Mouse (Mus musculus) T-helper 2 cell (primary cell): Measurements from ENCODE around the gene Scarf1.

Experiments used
- in situ Hi-C: fragments of 300-600 bp; cut with MboI, MseI; formaldehyde crosslinking; loops from one replicate; pipeline ENCODE4 v1.15.1; 2025; ENCODE audit warnings: high pct_unique_total_duplicates

Scarf1 gene

DNA sequence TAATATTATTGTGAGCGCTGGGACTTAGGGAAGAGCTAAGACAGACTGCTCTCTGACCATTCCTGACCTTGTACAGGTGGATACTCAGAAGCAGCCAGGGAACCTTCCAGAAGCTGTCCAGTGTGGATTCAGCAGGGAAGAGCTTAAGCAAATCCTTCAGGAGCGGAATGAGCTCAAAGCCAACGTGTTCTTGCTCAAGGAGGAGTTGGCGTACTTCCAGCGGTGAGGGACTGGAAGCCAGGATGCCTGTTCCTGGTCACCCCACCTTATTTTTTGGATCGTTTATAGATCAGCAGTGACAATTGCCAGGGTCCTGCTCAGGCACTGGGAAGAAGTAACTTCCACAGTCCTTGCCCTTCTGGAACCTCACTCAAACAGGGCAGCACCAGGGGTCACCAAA is 2.1 kb upstream of the Scarf1 start:
- in situ Hi-C loops, result no loop called here

GRCm38 (mm10) chr11:75512301-75513018 is 880 bp upstream of the Scarf1 start:
- in situ Hi-C loops, result no loop called here

DNA sequence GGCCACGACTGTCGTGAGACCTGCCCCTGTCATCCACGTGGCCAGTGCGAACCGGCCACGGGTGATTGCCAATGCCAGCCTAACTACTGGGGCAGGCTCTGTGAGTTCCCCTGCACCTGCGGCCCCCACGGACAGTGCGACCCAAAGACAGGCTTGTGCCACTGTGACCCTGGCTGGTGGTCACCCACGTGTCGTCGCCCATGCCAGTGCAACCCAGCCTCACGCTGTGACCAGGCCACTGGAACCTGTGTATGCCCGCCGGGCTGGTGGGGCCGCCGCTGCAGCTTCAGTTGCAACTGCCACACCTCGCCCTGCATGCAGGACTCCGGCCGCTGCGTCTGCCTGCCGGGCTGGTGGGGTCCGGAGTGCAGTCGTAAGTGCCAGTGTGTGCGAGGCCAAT is 1.8 kb downstream of the Scarf1 start:
- in situ Hi-C loops, result no loop called here

GRCm38 (mm10) chr11:75519834-75520633 is 6.7 kb downstream of the Scarf1 start:
- in situ Hi-C loops, result no loop called here

- in situ Hi-C loops, result no loop called here
Observed at GRCm38 (mm10) chr11:75521609-75522008, 8.3 kb downstream of the Scarf1 start.

DNA sequence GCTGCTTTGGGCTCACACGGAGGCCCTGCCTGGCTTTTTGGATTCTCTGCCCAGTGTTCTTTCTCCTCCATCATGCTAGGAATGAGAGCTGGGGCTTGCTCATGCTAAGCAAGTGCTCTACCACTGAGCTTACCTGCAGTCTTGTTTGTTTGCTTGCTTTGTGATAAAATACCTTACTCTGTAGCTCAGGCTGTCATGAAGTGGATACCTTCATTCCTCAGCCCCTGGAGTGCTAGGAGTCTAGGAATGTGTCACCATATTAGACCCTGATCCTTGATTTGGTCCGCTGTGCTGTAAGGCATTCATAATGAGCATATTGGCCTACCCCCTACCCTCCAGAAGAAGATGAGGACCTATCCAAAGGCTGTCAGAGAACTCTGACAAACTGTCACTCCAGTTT is 9.5 kb downstream of the Scarf1 start:
- in situ Hi-C loops, result no loop called here

- in situ Hi-C loops, result no loop called here
Observed at GRCm38 (mm10) chr11:75525531-75526125, 12.3 kb downstream of the Scarf1 start.

DNA sequence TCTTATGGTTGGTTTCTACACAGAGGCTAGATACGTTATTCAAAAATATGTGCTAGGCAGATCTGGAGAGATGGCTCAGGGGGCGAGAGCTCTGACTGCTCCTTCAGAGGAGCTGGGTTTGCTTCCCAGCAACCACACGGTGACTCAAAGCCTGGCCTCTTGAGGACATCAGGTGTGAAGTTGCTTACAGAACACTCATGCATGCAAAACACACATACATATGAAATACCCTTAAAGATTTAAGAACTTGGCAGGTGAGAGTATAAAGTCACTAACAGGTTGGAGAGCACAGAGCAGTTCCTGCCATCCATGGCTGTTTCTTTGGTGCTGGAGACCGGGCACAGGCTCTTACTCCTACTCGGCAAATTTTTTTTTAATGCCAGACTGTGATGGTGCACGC is 13.6 kb downstream of the Scarf1 start:
- in situ Hi-C loops, result no loop called here

- in situ Hi-C loops, result loop anchor here (5.0 kb wide), 1 partner anchor 43 kb away; no protein-coding TSS in a partner anchor
Observed at GRCm38 (mm10) chr11:75529771-75530170, 16.4 kb downstream of the Scarf1 start.

GRCm38 (mm10) chr11:75530325-75530724 is 17.0 kb downstream of the Scarf1 start:
- in situ Hi-C loops, result loop anchor here (5.0 kb wide), 1 partner anchor 42 kb away; no protein-coding TSS in a partner anchor

DNA sequence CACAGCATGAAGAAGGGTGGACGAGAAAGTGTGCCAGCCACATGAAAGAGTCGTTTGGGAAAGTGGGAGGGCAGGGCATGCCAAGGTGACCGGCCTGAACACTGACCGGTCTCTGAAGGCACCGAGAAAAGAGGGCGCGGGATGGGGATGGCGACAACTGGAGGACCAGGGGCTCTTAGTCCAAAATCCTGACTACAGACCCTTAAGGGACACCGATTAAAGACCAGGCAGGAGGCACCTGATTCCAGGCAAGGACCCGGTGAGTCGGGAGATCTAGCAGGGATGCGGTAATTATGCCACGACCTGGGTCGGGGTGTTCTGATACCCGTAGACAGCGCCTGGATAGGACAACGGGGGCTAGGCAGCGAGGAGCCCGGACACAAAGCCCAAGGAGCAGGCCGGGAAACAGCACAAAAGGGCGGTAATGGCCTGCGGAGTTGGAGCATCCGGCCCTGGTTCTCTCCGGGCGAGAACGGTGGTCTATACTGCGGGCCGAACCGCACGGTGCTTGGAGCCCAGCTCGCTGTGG is 17.6 kb downstream of the Scarf1 start:
- in situ Hi-C loops, result loop anchor here (5.0 kb wide), 1 partner anchor 41 kb away; no protein-coding TSS in a partner anchor

DNA sequence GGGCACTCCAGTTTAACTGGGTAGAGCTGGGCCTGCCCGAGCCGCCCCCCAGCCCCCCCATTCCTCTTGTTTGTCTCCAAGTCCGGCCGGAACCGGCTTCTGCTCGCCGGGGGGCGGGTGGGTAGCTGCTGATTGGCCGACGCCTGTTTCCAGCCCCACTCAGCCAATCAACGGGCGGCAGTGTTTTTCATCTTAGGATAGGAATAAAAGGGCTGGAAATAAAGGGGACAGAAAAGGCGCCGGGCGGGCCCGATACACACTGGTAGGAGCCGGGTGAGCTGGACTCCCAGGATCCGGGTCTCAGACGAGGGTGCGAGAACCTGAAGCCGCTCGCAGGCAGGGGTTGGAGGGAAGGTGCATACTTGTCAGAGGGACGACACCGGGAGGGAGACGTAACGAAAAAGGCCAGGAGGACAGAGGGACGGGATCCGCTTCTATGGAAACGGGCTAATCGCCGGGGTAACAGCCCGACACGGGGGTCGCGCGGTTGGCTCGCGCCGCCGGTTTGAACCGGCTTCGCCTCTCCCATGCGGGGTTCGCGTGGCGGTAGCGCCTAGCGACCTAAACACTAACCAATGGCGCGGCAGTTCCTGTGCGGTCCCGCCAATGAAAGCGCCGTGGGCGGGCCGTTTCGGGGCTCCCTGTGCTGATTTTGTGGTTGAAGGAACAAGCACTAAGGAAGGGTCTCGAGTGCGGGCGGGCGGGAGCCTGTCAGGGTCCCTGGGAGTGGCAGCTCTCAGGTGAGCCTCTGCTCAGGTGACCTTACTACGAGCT is 18.3 kb downstream of the Scarf1 start, which contains the start of gene Slc43a2:
Gene Slc43a2 (plus strand): TSS at position 226 of the 774 bp plus-strand sequence.
- in situ Hi-C loops, result loop anchor here (5.0 kb wide), 1 partner anchor 41 kb away; no protein-coding TSS in a partner anchor

- in situ Hi-C loops, result loop anchor here (5.0 kb wide), 1 partner anchor 40 kb away; no protein-coding TSS in a partner anchor
Observed at GRCm38 (mm10) chr11:75532340-75533277, 19.3 kb downstream of the Scarf1 start.

DNA sequence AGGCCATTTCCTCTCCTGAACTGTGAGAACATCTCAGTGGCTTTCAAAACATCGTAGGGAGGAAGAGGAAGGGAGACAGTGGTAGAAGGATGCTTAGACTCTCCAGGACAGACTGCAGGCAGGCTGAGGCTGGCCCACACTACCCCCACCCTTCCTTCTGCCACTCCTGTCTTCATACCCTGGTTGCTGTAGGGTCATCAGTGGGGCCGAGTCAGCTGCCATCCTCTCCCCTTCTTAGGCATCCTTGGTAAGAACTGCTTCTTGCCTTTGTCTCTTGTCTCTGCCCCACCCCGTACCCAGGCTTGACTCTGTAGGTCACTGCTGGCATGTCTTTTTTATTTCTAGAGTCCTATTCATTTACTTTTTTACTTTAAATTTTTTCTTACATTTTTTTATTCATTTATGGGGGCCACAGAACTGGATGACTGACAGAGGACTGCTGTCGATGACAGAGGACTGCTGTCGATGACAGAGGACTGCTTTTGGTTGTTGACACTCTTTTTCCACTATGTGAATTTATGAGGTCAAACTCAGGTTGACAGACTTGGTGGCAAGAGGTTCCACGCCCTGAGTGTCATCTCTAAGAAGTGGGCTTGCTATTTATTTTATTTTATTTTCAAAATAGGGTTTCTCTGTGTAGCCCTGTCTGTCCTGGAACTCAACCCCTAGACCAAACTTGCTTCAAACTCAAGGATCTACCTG is 20.1 kb downstream of the Scarf1 start:
- in situ Hi-C loops, result loop anchor here (5.0 kb wide), 1 partner anchor 39 kb away; no protein-coding TSS in a partner anchor

DNA sequence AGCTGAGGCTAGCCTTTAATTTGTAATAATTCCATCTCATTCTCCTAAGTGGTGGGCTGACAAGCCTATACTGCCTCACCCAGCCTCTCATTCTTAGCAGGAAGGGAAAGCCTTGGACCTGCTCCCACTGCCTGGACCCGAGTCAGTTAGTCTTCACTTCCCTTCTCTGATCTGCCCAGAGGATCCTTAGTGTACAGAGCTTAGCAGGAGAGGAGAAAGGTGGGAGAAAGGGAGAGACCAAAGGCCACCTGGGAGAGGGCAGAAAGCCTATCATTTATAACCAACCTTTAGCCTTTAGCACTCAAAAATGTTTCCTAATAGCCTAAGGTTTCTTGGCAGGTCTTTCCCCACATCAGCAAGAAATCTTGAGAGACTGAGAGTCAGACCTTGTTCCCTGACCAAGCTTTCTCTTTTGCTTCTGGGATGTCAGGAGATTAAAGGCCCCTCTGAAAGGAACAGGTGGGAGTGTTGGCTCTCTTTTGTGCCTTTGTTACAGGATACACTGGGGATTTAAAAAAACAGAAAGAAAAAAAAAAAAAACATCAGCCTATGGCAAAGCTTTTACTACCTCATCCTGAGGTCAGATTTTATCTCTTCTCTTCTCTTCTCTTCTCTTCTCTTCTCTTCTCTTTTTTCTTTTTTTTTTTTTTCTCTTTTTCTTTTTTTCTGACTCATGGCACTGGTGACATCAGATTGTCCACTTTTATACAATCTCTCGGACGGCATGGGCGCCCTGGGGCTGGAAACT is 21.1 kb downstream of the Scarf1 start:
- in situ Hi-C loops, result loop anchor here (5.0 kb wide), 1 partner anchor 38 kb away; no protein-coding TSS in a partner anchor

DNA sequence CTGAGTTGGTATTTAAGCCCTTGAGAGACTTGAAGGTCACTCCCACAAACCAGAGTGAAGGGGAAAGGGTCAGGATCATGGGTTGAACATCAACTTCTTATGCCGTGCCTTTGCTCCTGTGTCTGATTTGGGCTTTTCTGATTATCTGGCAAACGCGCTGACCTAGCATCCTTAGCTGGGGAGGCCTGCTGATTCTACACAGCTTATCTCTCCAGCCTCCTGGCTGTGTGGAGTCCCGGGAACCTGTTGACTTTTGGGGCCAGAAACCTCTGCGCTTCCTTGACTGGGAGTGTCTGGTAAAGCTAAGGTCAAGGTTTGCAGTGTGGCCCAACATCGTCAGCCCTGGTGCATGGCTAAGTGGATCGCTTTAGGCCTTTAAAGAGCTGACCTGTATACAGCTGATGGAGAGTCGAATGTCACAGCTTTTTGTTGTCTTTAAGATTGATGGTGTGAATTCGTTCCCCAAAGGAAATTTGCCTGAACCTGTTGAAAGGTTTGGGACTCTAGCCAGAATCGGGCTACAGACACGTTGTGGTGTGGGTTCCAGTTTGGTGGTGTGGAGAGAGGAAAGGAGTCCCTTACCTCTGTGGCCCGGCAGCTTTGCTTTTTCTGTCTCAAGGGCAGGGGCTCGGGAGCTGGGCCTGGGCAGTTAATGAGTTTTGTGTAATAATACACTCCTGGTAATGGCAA is 21.9 kb downstream of the Scarf1 start:
- in situ Hi-C loops, result no loop called here

GRCm38 (mm10) chr11:75536255-75537024 is 23.1 kb downstream of the Scarf1 start:
- in situ Hi-C loops, result no loop called here
